Mouse (Mus musculus): Measurements from ENCODE around the gene Tmem268. TPM values are rescaled to one million over a fixed set of nuclear protein-coding genes. Genes with fewer than 3 reads are reported as not detected.

Tmem268 gene
- 6.0 and 8.1 TPM in 2 replicates for polyA plus RNA-seq (2014; fragmentation: Nextera tagmentation; extraction: Ambion mirVana)

DNA sequence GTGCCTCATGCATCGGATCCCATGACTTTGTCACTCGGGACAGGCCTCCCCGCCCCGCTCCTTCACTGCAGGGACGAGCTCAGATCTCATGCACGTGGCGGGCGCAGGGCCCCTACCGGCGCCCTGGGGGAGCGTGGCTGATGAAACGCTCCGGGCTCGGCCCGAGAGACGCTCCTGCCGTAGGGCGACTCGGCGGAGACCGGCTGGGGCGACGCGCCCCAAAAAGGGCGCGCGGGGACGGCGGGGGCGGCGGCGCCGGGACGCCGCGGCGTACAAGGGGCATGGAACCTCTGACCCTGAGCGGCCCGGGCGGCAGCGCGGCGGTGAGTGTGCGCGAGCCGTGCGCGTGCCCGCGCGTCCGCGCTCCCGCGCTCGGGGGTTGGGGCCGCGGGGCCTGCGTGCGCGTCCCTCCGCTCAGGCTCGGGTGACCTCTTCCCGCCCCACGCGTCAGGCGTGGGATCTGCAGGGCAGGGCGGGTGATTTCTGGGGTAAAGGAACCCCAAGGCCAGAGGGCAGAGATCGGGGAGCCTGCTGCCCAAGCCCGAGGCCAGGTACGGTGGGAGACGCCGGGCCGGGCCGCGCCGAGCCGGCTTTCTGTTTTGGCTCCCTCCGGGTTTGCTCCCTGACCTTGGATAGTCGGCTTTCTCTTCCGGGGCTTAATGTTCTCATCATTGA lies at the start of gene Tmem268:
Gene Tmem268 (plus strand): TSS at position 375 of the 675 bp plus-strand sequence.
- H3K4me2 ChIP-seq (ENCODE audit: low read depth, low read length, severe bottlenecking), result peak within 1 kb of the TSS; percentile 88
- H3K9ac ChIP-seq (ENCODE audit: low read length), result peak within 1 kb of the TSS; percentile 87
- H3K4me3 ChIP-seq (ENCODE audit: low read depth, low read length), result peak within 1 kb of the TSS; percentile 61
- ATAC-seq (replicated peaks; ENCODE audit: low FRiP score) (peak; percentile 85), DNase-seq (ENCODE audit: low spot score) (peak; percentile 86)
- no peaks in the 10 kb centered on the region for H3K9me3 ChIP-seq (ENCODE audit: control insufficient read depth, low read length)
- H3K4me1 ChIP-seq (replicated peaks; ENCODE audit: control insufficient read depth, insufficient read depth, low read length), result peaks cover 10% of the 10 kb centered on the region
- no peaks in the 10 kb centered on the region for H3K36me3 ChIP-seq (ENCODE audit: control insufficient read depth, insufficient read depth, low read length)
- under 1% methylated on average over 75 of the region's 81 CpGs for WGBS
- no peak within 1 kb of the TSS for H3K27ac ChIP-seq (ENCODE audit: low read depth, low read length)
- no peaks in the 10 kb centered on the region for H3K27me3 ChIP-seq (ENCODE audit: control insufficient read depth, insufficient read depth, low read length)

GRCm38 (mm10) chr4:63512921-63513320 lies 45.7 kb upstream of the Tmem268 start:
- H3K27me3 ChIP-seq (ENCODE audit: control insufficient read depth, insufficient read depth, low read length), result no peaks in the 10 kb centered on the region
- no peaks in the 10 kb centered on the region for H3K4me1 ChIP-seq (replicated peaks; ENCODE audit: control insufficient read depth, insufficient read depth, low read length)
- DNase-seq (ENCODE audit: low spot score) (no peak), ATAC-seq (replicated peaks; ENCODE audit: low FRiP score) (no peak)
- H3K9ac ChIP-seq (ENCODE audit: low read length), result no peak overlapping the region
- H3K27ac ChIP-seq (ENCODE audit: low read depth, low read length), result no peak overlapping the region
- H3K9me3 ChIP-seq (ENCODE audit: control insufficient read depth, low read length), result no peaks in the 10 kb centered on the region
- no peak overlapping the region for H3K4me2 ChIP-seq (ENCODE audit: low read depth, low read length, severe bottlenecking)
- no peak overlapping the region for H3K4me3 ChIP-seq (ENCODE audit: low read depth, low read length)
- H3K36me3 ChIP-seq (ENCODE audit: control insufficient read depth, insufficient read depth, low read length), result no peaks in the 10 kb centered on the region
- WGBS, result 82% methylated on average over 2 of the region's 2 CpGs

DNA sequence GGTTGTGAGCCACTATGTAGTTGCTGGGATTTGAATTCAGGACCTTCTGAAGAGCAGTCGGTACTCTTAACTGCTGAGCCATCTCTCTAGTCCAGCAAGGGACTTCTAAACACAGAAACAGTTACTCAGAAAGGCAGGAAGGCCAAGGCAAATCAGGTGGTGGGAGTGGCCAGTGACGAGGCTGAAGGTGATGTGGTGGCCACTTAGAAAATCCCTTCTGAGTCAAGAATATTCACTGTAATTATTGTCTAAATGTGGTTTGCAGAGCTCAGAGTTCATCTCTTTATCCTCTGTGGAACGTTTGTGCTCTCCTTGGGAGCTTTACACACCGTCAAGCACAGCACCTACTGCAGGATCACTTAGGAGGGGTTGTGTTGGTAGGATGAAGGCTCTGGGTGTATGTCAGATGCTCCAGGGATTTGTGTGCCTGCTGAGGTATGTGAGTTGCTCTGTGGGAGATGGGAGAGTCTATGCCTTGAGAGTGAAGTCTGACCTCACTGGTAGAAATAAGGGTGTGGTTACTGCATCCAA lies 44.1 kb upstream of the Tmem268 start:
- H3K9ac ChIP-seq (ENCODE audit: low read length), result no peak overlapping the region
- H3K4me3 ChIP-seq (ENCODE audit: low read depth, low read length), result no peak overlapping the region
- 76% methylated on average over 4 of the region's 4 CpGs for WGBS
- ATAC-seq (replicated peaks; ENCODE audit: low FRiP score) (no peak), DNase-seq (ENCODE audit: low spot score) (no peak)
- H3K27me3 ChIP-seq (ENCODE audit: control insufficient read depth, insufficient read depth, low read length), result no peaks in the 10 kb centered on the region
- no peaks in the 10 kb centered on the region for H3K9me3 ChIP-seq (ENCODE audit: control insufficient read depth, low read length)
- H3K4me2 ChIP-seq (ENCODE audit: low read depth, low read length, severe bottlenecking), result no peak overlapping the region
- no peaks in the 10 kb centered on the region for H3K4me1 ChIP-seq (replicated peaks; ENCODE audit: control insufficient read depth, insufficient read depth, low read length)
- no peaks in the 10 kb centered on the region for H3K36me3 ChIP-seq (ENCODE audit: control insufficient read depth, insufficient read depth, low read length)
- H3K27ac ChIP-seq (ENCODE audit: low read depth, low read length), result no peak overlapping the region

GRCm38 (mm10) chr4:63515021-63515420 lies 43.6 kb upstream of the Tmem268 start:
- WGBS, result 82% methylated on average over 5 of the region's 5 CpGs
- H3K9ac ChIP-seq (ENCODE audit: low read length), result no peak overlapping the region

GRCm38 (mm10) chr4:63521813-63522419 lies 36.7 kb upstream of the Tmem268 start:
- DNase-seq (ENCODE audit: low spot score) (no peak), ATAC-seq (replicated peaks; ENCODE audit: low FRiP score) (no peak)
- Histone ChIP-seq H3K36me3 (ENCODE audit: control insufficient read depth, insufficient read depth, low read length) (no peaks in the 10 kb centered on the region), H3K9me3 (ENCODE audit: control insufficient read depth, low read length) (no peaks in the 10 kb centered on the region), H3K27me3 (ENCODE audit: control insufficient read depth, insufficient read depth, low read length) (no peaks in the 10 kb centered on the region), H3K4me2 (ENCODE audit: low read depth, low read length, severe bottlenecking) (no peak overlapping the region), H3K9ac (ENCODE audit: low read length) (no peak overlapping the region), H3K27ac (ENCODE audit: low read depth, low read length) (no peak overlapping the region), H3K4me3 (ENCODE audit: low read depth, low read length) (no peak overlapping the region), H3K4me1 (replicated peaks; ENCODE audit: control insufficient read depth, insufficient read depth, low read length) (no peaks in the 10 kb centered on the region)
- WGBS, result 86% methylated on average over 2 of the region's 2 CpGs

More at GRCm38 (mm10) chr4:63515021-63515420, 43.6 kb upstream of the Tmem268 start:
- no peak overlapping the region for H3K4me3 ChIP-seq (ENCODE audit: low read depth, low read length)
- DNase-seq (ENCODE audit: low spot score) (no peak), ATAC-seq (replicated peaks; ENCODE audit: low FRiP score) (no peak)
- no peak overlapping the region for H3K27ac ChIP-seq (ENCODE audit: low read depth, low read length)
- no peak overlapping the region for H3K4me2 ChIP-seq (ENCODE audit: low read depth, low read length, severe bottlenecking)
- no peaks in the 10 kb centered on the region for H3K36me3 ChIP-seq (ENCODE audit: control insufficient read depth, insufficient read depth, low read length)
- no peaks in the 10 kb centered on the region for H3K4me1 ChIP-seq (replicated peaks; ENCODE audit: control insufficient read depth, insufficient read depth, low read length)
- H3K27me3 ChIP-seq (ENCODE audit: control insufficient read depth, insufficient read depth, low read length), result no peaks in the 10 kb centered on the region
- no peaks in the 10 kb centered on the region for H3K9me3 ChIP-seq (ENCODE audit: control insufficient read depth, low read length)

- 79% methylated on average over 8 of the region's 8 CpGs for WGBS
- no peak for ATAC-seq (replicated peaks; ENCODE audit: low FRiP score)
- DNase-seq (ENCODE audit: low spot score), result no peak
- Histone ChIP-seq H3K9ac (ENCODE audit: low read length) (no peak overlapping the region), H3K4me2 (ENCODE audit: low read depth, low read length, severe bottlenecking) (no peak overlapping the region), H3K4me1 (replicated peaks; ENCODE audit: control insufficient read depth, insufficient read depth, low read length) (no peaks in the 10 kb centered on the region), H3K27ac (ENCODE audit: low read depth, low read length) (no peak overlapping the region), H3K36me3 (ENCODE audit: control insufficient read depth, insufficient read depth, low read length) (no peaks in the 10 kb centered on the region), H3K9me3 (ENCODE audit: control insufficient read depth, low read length) (no peaks in the 10 kb centered on the region), H3K27me3 (ENCODE audit: control insufficient read depth, insufficient read depth, low read length) (no peaks in the 10 kb centered on the region), H3K4me3 (ENCODE audit: low read depth, low read length) (no peak overlapping the region)
Measured at GRCm38 (mm10) chr4:63525514-63525913, 33.1 kb upstream of the Tmem268 start.

DNA sequence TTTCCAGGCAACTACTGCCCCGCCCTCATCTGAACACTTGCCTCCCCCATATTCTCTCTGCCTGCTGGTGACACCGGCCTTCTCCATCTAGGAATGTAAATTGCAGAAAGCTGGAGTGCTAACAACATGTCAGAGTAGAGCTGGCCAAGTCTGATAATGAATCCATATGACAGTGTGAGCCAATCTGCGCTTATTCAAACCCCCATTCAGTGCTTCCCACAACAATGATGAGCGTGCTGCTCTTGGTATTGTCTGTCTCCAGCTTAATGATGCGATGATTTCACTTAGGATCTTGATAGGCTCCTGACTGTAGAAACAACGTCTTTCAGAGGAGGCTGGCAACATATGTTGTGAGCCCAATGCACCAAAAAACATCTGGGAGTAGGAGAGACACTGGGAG lies 29.6 kb upstream of the Tmem268 start:
- ATAC-seq (replicated peaks; ENCODE audit: low FRiP score) (no peak), DNase-seq (ENCODE audit: low spot score) (no peak)
- Histone ChIP-seq H3K27ac (ENCODE audit: low read depth, low read length) (no peak overlapping the region), H3K4me3 (ENCODE audit: low read depth, low read length) (no peak overlapping the region), H3K9ac (ENCODE audit: low read length) (no peak overlapping the region), H3K36me3 (ENCODE audit: control insufficient read depth, insufficient read depth, low read length) (no peaks in the 10 kb centered on the region), H3K27me3 (ENCODE audit: control insufficient read depth, insufficient read depth, low read length) (no peaks in the 10 kb centered on the region), H3K4me1 (replicated peaks; ENCODE audit: control insufficient read depth, insufficient read depth, low read length) (no peaks in the 10 kb centered on the region), H3K4me2 (ENCODE audit: low read depth, low read length, severe bottlenecking) (no peak overlapping the region), H3K9me3 (ENCODE audit: control insufficient read depth, low read length) (no peaks in the 10 kb centered on the region)
- WGBS, result 87% methylated on average over 6 of the region's 6 CpGs

DNA sequence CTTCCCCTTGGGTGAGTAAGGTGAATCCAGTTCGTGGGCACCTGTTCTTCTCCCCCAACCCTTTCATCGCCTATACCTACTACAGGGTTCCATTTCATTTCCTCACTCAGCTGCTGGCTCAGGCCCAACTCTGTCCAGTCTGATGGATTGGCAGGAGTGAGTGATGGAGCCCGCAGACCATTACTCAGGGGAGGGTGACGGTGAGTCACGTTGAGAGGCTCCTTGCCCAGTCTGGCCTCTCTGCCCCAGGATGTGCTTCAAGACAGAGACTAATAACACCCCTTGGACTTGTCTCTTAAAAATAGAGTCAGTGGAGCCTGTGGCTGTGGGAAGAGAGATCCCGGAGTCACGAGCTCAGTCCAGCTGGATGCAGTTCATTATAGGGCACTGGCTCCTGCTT lies 28.2 kb upstream of the Tmem268 start:
- 87% methylated on average over 7 of the region's 7 CpGs for WGBS
- ATAC-seq (replicated peaks; ENCODE audit: low FRiP score) (no peak), DNase-seq (ENCODE audit: low spot score) (no peak)
- H3K9me3 ChIP-seq (ENCODE audit: control insufficient read depth, low read length), result no peaks in the 10 kb centered on the region
- no peaks in the 10 kb centered on the region for H3K36me3 ChIP-seq (ENCODE audit: control insufficient read depth, insufficient read depth, low read length)
- no peak overlapping the region for H3K4me3 ChIP-seq (ENCODE audit: low read depth, low read length)
- no peaks in the 10 kb centered on the region for H3K27me3 ChIP-seq (ENCODE audit: control insufficient read depth, insufficient read depth, low read length)
- H3K4me2 ChIP-seq (ENCODE audit: low read depth, low read length, severe bottlenecking), result no peak overlapping the region
- no peaks in the 10 kb centered on the region for H3K4me1 ChIP-seq (replicated peaks; ENCODE audit: control insufficient read depth, insufficient read depth, low read length)
- no peak overlapping the region for H3K9ac ChIP-seq (ENCODE audit: low read length)
- no peak overlapping the region for H3K27ac ChIP-seq (ENCODE audit: low read depth, low read length)

Measured in forebrain, embryonic 11.5 days (tissue).